14 mouse cellular contexts compared by ENCODE assay signal in the genomic region with DNA sequence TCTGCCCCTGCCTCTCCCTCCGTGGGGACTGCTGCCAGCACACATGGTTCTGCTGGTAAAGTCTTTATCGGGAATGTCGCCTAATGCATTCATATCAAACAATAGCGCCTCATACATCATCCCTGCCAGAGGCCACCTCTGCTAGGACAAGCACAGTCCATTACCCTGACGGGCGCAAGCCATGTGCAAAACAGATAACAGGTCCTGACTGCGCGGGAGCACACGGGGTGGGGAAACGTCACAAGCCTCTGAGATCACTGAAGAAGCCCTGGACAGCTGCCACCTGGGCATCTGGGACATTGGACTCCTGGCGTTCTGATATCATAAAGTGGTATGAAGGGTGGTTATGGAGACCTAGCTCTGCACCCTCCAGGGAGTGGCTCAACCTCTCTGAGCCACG.
DNase-seq lines count a peak whose midpoint lies in the region; ATAC-seq lines count a peak whose summit lies in the region.
"Had no signal": no experiment of that assay in that cellular context is flagged by ENCODE, and none has a peak within 500 bp of the region (broad histone marks: within the 10 kb centered on the region; RNA-seq: fewer than 3 reads in every experiment).

No protein-coding gene starts in this region.

- H3K27me3 ChIP-seq in hindbrain, embryonic 12.5 days = peaks cover 12% of the 10 kb centered on the region
- H3K27me3 ChIP-seq in hindbrain, embryonic 13.5 days = peaks cover 5% of the 10 kb centered on the region
- H3K27me3 ChIP-seq in embryonic facial prominence, embryonic 10.5 days (replicated peaks; ENCODE audit: low read depth, poor library complexity, severe bottlenecking) = peaks cover 24% of the 10 kb centered on the region

- H3K9ac ChIP-seq in hindbrain, embryonic 12.5 days = no peak overlapping the region
- H3K9ac ChIP-seq in hindbrain, embryonic 13.5 days = no peak overlapping the region
- H3K9ac ChIP-seq: limb, embryonic 15.5 days; midbrain, embryonic 15.5 days; neural tube, embryonic 13.5 days had no signal

- no peak overlapping the region for H3K27ac ChIP-seq in hindbrain, embryonic 12.5 days
- H3K27ac ChIP-seq in hindbrain, embryonic 13.5 days = no peak overlapping the region
- H3K27ac ChIP-seq in embryonic facial prominence, embryonic 10.5 days (replicated peaks) = 0 out of 2 replicates have a peak overlapping the region, but pooled peaks have one; percentile 3
- H3K27ac ChIP-seq: limb, embryonic 15.5 days; midbrain, embryonic 15.5 days; neural tube, embryonic 13.5 days had no signal

- no peaks in the 10 kb centered on the region for H3K9me3 ChIP-seq in hindbrain, embryonic 12.5 days (replicated peaks)
- H3K9me3 ChIP-seq in hindbrain, embryonic 13.5 days = no peaks in the 10 kb centered on the region
- no peaks in the 10 kb centered on the region for H3K9me3 ChIP-seq in embryonic facial prominence, embryonic 10.5 days
- H3K9me3 ChIP-seq: limb, embryonic 15.5 days; midbrain, embryonic 15.5 days; neural tube, embryonic 13.5 days had no signal

- peak; percentile 53 for ATAC-seq in hindbrain, embryonic 12.5 days (ENCODE audit: low FRiP score)
- ATAC-seq in hindbrain, embryonic 13.5 days (ENCODE audit: low FRiP score) = no peak
- peak; percentile 73 for ATAC-seq in megakaryocyte-erythroid progenitor cell, adult 5-6 weeks (replicated peaks; ENCODE audit: low FRiP score, low TSS enrichment, poor library complexity, severe bottlenecking)
- ATAC-seq in activated CD4-positive, CD25-positive, alpha-beta regulatory T cell, adult 4 months = no peak
- ATAC-seq: midbrain, embryonic 15.5 days had no signal

- no peak overlapping the region for H3K4me2 ChIP-seq in hindbrain, embryonic 12.5 days (replicated peaks)
- H3K4me2 ChIP-seq in hindbrain, embryonic 13.5 days = no peak overlapping the region
- H3K4me2 ChIP-seq: limb, embryonic 15.5 days; midbrain, embryonic 15.5 days; neural tube, embryonic 13.5 days had no signal

- peaks cover 29% of the 10 kb centered on the region for H3K4me1 ChIP-seq in hindbrain, embryonic 12.5 days
- H3K4me1 ChIP-seq in hindbrain, embryonic 13.5 days (replicated peaks) = peaks cover 26% of the 10 kb centered on the region
- H3K4me1 ChIP-seq in embryonic facial prominence, embryonic 10.5 days = peaks cover 18% of the 10 kb centered on the region; the same call in 1 of the 2 replicates
- H3K4me1 ChIP-seq: midbrain, embryonic 15.5 days had no signal

- no peaks in the 10 kb centered on the region for H3K36me3 ChIP-seq in hindbrain, embryonic 12.5 days
- no peaks in the 10 kb centered on the region for H3K36me3 ChIP-seq in hindbrain, embryonic 13.5 days
- no peaks in the 10 kb centered on the region for H3K36me3 ChIP-seq in embryonic facial prominence, embryonic 10.5 days (replicated peaks)
- H3K36me3 ChIP-seq: limb, embryonic 15.5 days; midbrain, embryonic 15.5 days; neural tube, embryonic 13.5 days had no signal

- 59% methylated on average over 12 of the region's 12 CpGs for WGBS in hindbrain, embryonic 12.5 days
- WGBS in hindbrain, embryonic 13.5 days = 34% methylated on average over 12 of the region's 12 CpGs
- WGBS in embryonic facial prominence, embryonic 10.5 days = 88% methylated on average over 12 of the region's 12 CpGs

- DNase-seq in cerebellum, postnatal 10 days = peak; percentile 45 to 49
- no peak for DNase-seq in cerebellum, adult 9-11 months
- no peak for DNase-seq in embryonic facial prominence, embryonic 10.5 days (ENCODE audit: low spot score)
- no peak for DNase-seq in gastrocnemius, postnatal 25 days
- DNase-seq: B cell, adult 2 months; kidney, adult 9 months had no signal

- H3K4me3 ChIP-seq in hindbrain, embryonic 12.5 days = no peak overlapping the region
- H3K4me3 ChIP-seq in hindbrain, embryonic 13.5 days = no peak overlapping the region
- H3K4me3 ChIP-seq in embryonic facial prominence, embryonic 10.5 days = no peak overlapping the region
- H3K4me3 ChIP-seq: erythroblast, embryonic 14.5 days; limb, embryonic 15.5 days; midbrain, embryonic 15.5 days; neural tube, embryonic 13.5 days had no signal

Comparison
In these comparisons a context has a peak if more than half of its experiments do, and no peak if none do; other contexts are left out.
1. DNase-seq: peak in cerebellum, postnatal 10 days (2 of 2); none in cerebellum, adult 9-11 months (single experiment), embryonic facial prominence, embryonic 10.5 days (single experiment) and gastrocnemius, postnatal 25 days (single experiment).
2. ATAC-seq: peak in hindbrain, embryonic 12.5 days (single experiment) and megakaryocyte-erythroid progenitor cell, adult 5-6 weeks (single experiment); none in hindbrain, embryonic 13.5 days (single experiment) and activated CD4-positive, CD25-positive, alpha-beta regulatory T cell, adult 4 months (single experiment).